Mouse (Mus musculus) lung, postnatal 10 days (tissue): ENCODE measurements around the gene Gm2663.
"Not testable (repeated sequence)": the region's sequence is repeated elsewhere in the genome, so short reads cannot be mapped to it uniquely, and the experiment has no call there.

Experiments
- DNase-seq: peaks from one replicate; pipeline ENCODE4 v3.0.0; 2021

Gm2663 gene

GRCm38 (mm10) chr6:40999379-40999778 lies at the start of gene Gm2663:
TSS of gene Gm2663 (minus strand) at chr6:40999479.
- not testable (repeated sequence) for DNase-seq

GRCm38 (mm10) chr6:41048602-41049001 lies 49.3 kb upstream of the Gm2663 start:
- DNase-seq, result no peak

DNA sequence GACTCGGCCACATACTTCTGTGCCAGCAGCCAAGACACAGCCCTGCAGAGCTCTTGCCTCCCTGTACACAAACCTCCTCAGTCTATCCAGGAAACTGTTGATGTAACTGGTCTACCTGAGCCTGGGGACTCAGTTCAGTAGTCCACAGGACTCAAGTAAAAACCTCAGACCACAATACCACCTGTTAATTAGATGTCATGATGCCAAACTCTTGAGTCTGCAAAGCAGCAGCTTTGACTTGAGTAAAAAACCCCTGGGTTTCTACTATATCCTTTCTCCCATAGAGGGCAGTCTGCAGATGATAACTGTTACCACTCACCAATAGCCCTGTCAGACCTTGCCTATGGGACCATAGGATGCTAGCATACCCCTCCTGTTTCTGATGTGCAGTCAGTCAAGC lies 48.7 kb upstream of the Gm2663 start:
- no peak for DNase-seq

DNA sequence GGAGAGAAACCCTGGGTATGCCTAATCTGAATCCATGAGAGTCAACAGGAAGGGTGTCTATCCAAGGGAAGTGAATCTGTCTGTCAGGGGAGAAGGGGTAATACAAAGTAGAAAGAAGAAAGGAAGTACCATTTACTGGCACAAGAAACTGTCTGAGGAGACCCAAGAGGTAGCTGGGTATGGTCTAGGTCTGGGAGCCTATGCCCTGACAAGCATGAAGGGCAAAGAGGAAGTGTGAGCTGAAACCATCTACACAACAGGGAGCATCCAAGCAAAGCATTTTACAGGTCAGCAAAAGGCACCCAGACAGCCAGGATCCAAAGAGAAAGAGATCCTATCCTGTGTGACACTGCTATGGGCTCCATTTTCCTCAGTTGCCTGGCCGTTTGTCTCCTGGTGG lies 47.9 kb upstream of the Gm2663 start:
- no peak for DNase-seq

GRCm38 (mm10) chr6:41046553-41046952 lies 47.3 kb upstream of the Gm2663 start:
- no peak for DNase-seq

DNA sequence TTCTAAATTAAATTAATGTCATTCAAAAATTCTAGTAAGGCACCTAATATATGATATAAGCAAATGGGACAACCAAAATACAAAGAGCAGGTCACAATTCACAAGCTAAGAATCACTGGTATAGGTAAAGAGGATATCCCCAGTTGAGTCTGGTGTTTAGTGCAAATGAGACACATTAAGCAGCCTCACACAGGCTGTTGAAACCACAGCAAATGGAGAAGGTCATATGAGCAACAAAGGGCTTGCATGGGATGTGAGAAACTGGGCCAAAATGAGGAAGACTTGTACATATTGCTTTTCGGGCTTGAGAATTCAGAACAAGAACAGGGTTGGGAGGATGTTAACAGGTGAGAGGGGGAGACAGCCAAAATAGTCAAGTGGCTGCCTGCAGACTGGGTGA lies 45.5 kb upstream of the Gm2663 start:
- DNase-seq, result no peak

DNA sequence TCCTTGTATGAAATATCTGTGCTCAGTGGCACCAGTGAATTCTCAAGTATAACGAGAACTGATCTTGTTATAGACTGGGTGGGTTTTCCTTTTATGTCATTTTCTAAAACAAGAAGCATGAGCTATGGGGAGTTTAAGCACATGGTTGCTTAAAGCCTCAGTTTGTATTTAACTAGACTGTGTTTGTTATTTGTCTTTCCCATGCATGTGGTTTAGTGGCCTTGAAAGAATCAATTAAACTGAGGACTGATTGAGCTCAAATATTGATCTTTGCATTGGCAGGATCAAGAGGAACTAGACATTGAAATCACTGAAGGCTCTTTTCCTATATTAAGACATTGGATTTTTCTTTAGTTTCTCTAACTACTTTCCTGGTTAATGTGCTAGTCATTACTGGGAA lies 45.0 kb upstream of the Gm2663 start:
- DNase-seq, result no peak

DNA sequence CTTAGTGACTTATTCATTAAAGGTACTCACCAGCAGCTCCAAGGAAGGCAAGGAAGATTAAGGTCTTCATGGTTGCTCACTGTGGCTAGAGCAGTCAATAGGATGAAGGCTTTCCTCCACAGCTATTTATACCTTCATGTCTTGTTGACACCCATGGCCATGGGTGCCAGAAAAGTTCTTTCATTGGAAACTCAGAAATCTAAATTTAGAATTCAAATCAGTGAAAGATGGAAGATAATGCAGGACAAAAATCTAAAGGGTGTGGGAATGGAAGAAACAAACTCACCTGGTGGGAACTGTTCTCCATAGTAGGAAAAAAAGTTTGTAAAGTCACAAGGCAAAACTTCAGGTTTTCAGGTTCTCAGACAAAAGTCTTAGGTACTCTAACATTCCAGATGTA lies 36.1 kb upstream of the Gm2663 start, which contains the start of gene 2210010C04Rik:
TSS of gene 2210010C04Rik (minus strand) at position 101 of the 400 bp plus-strand sequence.
- no peak for DNase-seq

DNA sequence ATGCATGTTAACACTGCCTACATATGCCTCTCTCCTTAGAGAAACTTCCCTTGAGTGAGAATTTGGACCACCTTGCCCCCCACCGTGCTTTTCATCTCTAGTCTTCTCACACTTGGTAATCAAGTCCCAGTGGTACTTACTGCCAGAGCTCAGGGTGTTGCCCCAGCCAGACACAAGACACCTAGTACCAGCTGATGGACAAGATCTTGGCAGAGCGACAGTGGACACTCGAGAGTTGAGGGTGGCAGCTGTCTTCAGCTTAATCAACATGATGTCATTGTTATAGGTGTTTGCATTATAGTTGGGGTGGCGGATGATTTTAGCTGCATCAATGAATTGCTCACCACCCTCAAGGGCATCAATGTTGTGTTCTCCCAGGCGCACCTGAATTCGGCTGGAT lies 33.5 kb upstream of the Gm2663 start:
- DNase-seq, result no peak

GRCm38 (mm10) chr6:41032231-41032630 lies 33.0 kb upstream of the Gm2663 start:
- no peak for DNase-seq

- DNase-seq, result no peak
These were observed 31.5 kb upstream of the Gm2663 start for GRCm38 (mm10) chr6:41030821-41031220.

- no peak for DNase-seq
These were observed 27.8 kb upstream of the Gm2663 start for GRCm38 (mm10) chr6:41027053-41027452.

DNA sequence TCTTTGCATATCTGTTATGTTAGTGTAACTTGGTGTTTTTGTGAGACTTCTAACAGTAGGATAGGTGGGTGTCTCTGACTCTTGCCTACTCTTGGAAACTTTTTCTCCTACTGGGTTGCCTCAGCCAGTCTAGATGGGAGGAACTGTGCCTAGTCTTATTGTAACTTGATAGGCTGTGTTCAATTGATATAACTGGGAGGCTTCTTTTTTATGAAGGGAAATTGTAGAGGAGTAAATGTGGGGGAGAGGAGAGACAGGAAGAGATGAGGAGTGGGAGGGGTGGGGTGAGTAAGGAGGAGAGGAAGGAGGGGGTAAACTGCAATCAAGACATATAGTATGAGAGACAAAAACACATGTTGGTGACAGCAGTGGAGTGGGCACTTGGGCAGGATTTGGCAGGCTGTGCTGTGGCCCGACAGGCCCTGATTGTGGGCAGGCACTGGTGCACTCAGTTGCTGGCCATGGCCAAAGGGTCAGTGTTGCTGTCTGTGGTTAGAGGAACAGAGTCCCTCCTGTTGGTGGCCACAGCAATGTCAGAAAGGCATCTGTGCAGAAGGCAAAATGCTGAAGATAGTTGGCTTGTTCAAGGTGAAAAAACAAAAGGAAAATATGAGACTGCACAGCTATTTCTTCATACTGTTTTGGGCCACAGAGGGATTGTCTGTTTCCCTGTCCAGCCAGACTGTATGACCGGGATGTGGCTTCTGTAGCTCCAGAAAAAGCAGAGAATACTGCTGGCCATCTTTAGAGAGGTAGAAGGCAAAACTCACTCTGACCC lies 26.8 kb upstream of the Gm2663 start:
- DNase-seq, result no peak

DNA sequence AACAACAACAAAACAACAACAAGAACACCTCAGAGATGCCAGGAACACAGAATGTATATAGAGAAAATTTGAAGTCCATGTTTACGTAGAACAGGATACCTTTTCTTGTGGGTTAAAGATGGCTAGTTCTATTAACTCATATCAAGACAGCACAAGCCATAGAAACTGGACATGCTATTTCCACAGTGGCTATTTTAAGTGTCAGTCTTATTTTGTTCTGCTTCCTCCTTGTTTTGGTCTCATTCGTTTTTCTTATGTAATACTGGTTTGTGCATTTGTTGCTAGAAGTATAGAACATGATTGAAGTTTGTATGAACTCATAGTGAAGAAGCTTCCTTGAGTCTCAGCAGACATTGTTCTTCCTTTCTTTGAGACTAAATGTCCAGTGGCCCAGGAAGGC lies 19.9 kb upstream of the Gm2663 start:
- no peak for DNase-seq

DNA sequence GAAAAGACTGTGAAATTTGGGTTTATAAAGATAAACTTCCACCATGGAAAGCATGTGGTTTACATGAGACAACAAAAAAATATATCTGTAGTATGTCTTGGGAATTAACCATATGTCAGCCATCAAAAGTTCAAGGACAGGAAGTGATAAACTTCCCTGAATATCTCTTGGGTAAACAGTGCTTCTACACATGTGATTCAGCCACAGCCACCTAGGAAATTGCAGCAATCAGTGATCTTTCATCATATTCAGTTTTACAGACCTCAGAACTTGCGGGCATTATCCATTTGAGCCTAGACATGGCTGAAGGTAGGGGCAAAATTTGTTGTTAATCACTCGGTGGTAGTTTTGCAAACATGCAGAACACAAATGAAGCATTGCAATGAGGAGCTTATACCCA lies 19.4 kb upstream of the Gm2663 start:
- no peak for DNase-seq

GRCm38 (mm10) chr6:41015065-41015464 lies 15.8 kb upstream of the Gm2663 start:
- no peak for DNase-seq

DNA sequence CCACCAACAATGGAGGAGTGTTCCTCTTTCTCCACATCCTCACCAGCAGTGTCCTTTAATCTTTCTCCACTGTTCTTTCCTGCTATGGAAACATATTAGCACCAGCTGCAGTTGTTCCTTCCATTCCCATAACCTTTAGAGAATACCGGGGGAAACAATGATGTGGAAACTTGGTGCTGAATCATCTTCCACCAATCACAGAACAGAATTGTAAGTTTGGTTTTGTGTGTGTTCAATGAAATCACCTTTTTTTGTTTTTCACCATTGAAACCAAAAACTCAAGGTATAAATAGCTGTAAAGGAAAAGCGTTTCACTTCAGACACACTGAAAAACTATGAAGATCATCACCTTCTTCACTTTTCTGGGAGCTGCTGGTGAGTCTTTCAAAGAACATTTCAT lies 34.8 kb downstream of the Gm2663 start, which contains the start of gene 1810009J06Rik:
TSS of gene 1810009J06Rik (plus strand) at position 301 of the 400 bp plus-strand sequence.
- DNase-seq, result not testable (repeated sequence)

- DNase-seq, result no peak
These were observed 45.6 kb downstream of the Gm2663 start for GRCm38 (mm10) chr6:40953716-40954115.

- no peak for DNase-seq
These were observed 47.5 kb downstream of the Gm2663 start, which contains the start of gene Gm4744 for GRCm38 (mm10) chr6:40951770-40952169. TSS of gene Gm4744 (minus strand) at chr6:40951870.
